Mouse (Mus musculus) olfactory bulb, adult 2 months (tissue): ENCODE measurements around the gene Selenom.

Source experiments
- CTCF ChIP-seq: fragments of 200-500 bp; IDR thresholded peaks from 2 replicates; pipeline ENCODE4 v1.5.1; 2012; ENCODE audit warnings: low read depth, mild to moderate bottlenecking, low read length, moderate library complexity; ENCODE audit not compliant: insufficient read depth
- POLR2A ChIP-seq: fragments of 200-500 bp; IDR thresholded peaks from 2 replicates; pipeline ENCODE4 v1.6.1; 2012; ENCODE audit warnings: mild to moderate bottlenecking, low read depth, low read length, moderate library complexity; ENCODE audit not compliant: insufficient read depth

GRCm38 (mm10) chr11:3515637-3516036 is 1.2 kb downstream of the Selenom start:
- TF ChIP-seq POLR2A (no peak), CTCF (no peak)
